Mouse (Mus musculus) stomach, embryonic 15.5 days (tissue): ENCODE results near the gene Muc15. TPM values are rescaled to one million over a fixed set of nuclear protein-coding genes. Genes with fewer than 3 reads are reported as not detected.

ENCODE experiments used
- ATAC-seq: fragments of 200-750 bp; cut with Nextera tagmentation; 2 replicates; pipeline ENCODE4 v1.8.0; 2017; ENCODE audit warnings: low read depth, moderate number of reproducible peaks, moderate TSS enrichment; ENCODE audit not compliant: insufficient read depth, low FRiP score
- H3K27ac ChIP-seq: fragments of 300-500 bp; sonication (generic); 2 replicates; pipeline ENCODE4 v1.5.1; 2015; ENCODE audit warnings: mild to moderate bottlenecking, inconsistent platforms
- H3K27me3 ChIP-seq: fragments of 300-500 bp; sonication (generic); replicated peaks from 2 replicates; pipeline ENCODE4 v1.6.1; 2015; ENCODE audit warnings: inconsistent platforms
- H3K36me3 ChIP-seq: fragments of 300-500 bp; sonication (generic); 2 replicates; pipeline ENCODE4 v1.6.1; 2015; ENCODE audit warnings: inconsistent platforms
- H3K4me1 ChIP-seq: fragments of 300-500 bp; sonication (generic); 2 replicates; pipeline ENCODE4 v1.6.1; 2015; ENCODE audit warnings: inconsistent platforms
- H3K4me2 ChIP-seq: fragments of 300-500 bp; sonication (generic); 2 replicates; pipeline ENCODE4 v1.6.1; 2015; ENCODE audit warnings: mild to moderate bottlenecking, inconsistent platforms
- H3K4me3 ChIP-seq: fragments of 300-500 bp; sonication (generic); replicated peaks from 2 replicates; pipeline ENCODE4 v1.5.1; 2015; ENCODE audit warnings: inconsistent platforms
- H3K9ac ChIP-seq: fragments of 300-500 bp; sonication (generic); 2 replicates; pipeline ENCODE4 v1.6.1; 2015; ENCODE audit warnings: inconsistent platforms
- H3K9me3 ChIP-seq: fragments of 300-500 bp; sonication (generic); 2 replicates; pipeline ENCODE4 v1.6.1; 2016; ENCODE audit warnings: inconsistent platforms
- WGBS: fragments of 180-500 bp; shearing (Covaris S2); methylation state at CpG from one replicate; pipeline ENCODE4 v1.1.7; 2015; 5-methylcytosine and 5-hydroxymethylcytosine counted together
- polyA plus RNA-seq: library from polyadenylated mRNA; unstranded; fragments of >200 nt; fragmentation: Nextera tagmentation; extraction: Ambion mirVana; gene quantifications from 2 replicates; pipeline ENCODE4 v1.2.1, GENCODE M21; 2015

Gene Muc15
- polyA plus RNA-seq, result 0.34 and 1.1 TPM in 2 replicates

DNA sequence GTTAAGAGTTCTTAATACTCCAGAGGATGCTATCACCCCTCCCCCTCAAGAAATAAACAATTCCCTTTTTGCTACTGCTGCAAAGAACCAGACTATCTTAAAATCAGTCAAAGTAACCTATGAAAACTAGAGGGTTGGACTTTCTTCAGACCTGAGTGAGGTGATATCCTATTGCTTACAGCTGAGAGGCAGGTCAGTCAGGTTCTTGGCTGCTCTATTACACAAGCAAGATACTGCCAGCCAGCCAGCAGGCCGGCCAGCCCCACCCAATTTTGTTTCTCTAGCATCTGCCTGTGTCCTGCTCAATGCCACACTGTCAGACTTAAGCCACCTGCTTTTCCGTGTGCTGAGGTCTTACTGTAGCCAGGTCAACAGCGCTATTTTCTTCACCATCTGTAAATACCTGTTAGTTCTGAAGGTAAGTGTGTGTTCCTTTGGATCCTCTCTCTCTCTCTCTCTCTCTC is at the start of gene Muc15:
Muc15 (plus strand) TSS at position 51 of the 464 bp plus-strand sequence.
- no peak within 1 kb of the TSS for H3K4me3 ChIP-seq
- no peak for ATAC-seq
- 34% methylated on average over 3 of the region's 3 CpGs for WGBS
- no peaks in the 10 kb centered on the region for H3K4me1 ChIP-seq
- no peak within 1 kb of the TSS for H3K9ac ChIP-seq
- H3K27me3 ChIP-seq, result no peaks in the 10 kb centered on the region
- H3K4me2 ChIP-seq, result no peak within 1 kb of the TSS
- H3K9me3 ChIP-seq, result no peaks in the 10 kb centered on the region
- H3K36me3 ChIP-seq, result no peaks in the 10 kb centered on the region
- H3K27ac ChIP-seq, result no peak within 1 kb of the TSS

GRCm38 (mm10) chr2:110709436-110709835 is 11.7 kb upstream of the Muc15 start:
- H3K9ac ChIP-seq, result no peak overlapping the region
- H3K4me3 ChIP-seq, result no peak overlapping the region
- H3K4me1 ChIP-seq, result no peaks in the 10 kb centered on the region
- H3K4me2 ChIP-seq, result no peak overlapping the region
- ATAC-seq, result no peak
- H3K9me3 ChIP-seq, result no peaks in the 10 kb centered on the region
- 88% methylated on average over 3 of the region's 3 CpGs for whole genome bisulfite sequencing
- H3K36me3 ChIP-seq, result no peaks in the 10 kb centered on the region
- H3K27ac ChIP-seq, result no peak overlapping the region
- H3K27me3 ChIP-seq, result no peaks in the 10 kb centered on the region

- no peak for ATAC-seq
- 53% methylated on average over 10 of the region's 10 CpGs for WGBS
- Histone ChIP-seq H3K27me3 (no peaks in the 10 kb centered on the region), H3K27ac (peak overlapping the region; percentile 31; the same call in 1 of the 2 replicates), H3K4me1 (no peaks in the 10 kb centered on the region), H3K4me3 (no peak overlapping the region), H3K4me2 (no peak overlapping the region), H3K36me3 (no peaks in the 10 kb centered on the region), H3K9ac (no peak overlapping the region), H3K9me3 (no peaks in the 10 kb centered on the region)
Measured at GRCm38 (mm10) chr2:110710055-110710720, 11.0 kb upstream of the Muc15 start.

DNA sequence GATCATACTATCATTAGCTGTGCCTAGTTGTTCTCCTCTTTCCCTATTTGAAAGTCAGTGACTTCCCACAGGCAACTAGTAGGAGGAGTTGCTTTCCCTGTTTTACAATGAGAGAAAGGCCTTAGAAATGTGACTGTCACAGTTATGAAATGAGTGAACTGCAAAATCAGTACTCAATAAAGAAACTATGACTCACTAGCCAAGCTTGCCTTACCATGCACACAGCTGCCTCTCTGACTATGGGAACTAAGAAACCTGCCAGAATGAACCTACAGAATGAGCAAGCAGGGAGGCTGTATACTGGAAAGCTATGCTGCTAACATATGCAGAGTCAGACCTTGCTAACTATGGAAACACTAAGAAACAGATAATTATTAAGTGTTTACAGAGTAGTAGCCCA is 2.1 kb upstream of the Muc15 start:
- no peaks in the 10 kb centered on the region for H3K36me3 ChIP-seq
- no peaks in the 10 kb centered on the region for H3K9me3 ChIP-seq
- no peak for ATAC-seq
- no peaks in the 10 kb centered on the region for H3K27me3 ChIP-seq
- H3K9ac ChIP-seq, result no peak overlapping the region
- no peak overlapping the region for H3K4me3 ChIP-seq
- no peak overlapping the region for H3K27ac ChIP-seq
- no peak overlapping the region for H3K4me2 ChIP-seq
- no peaks in the 10 kb centered on the region for H3K4me1 ChIP-seq

GRCm38 (mm10) chr2:110722208-110722607 is 1.1 kb downstream of the Muc15 start:
- no peak for ATAC-seq
- H3K4me3 ChIP-seq, result no peak overlapping the region
- H3K9ac ChIP-seq, result no peak overlapping the region
- H3K4me2 ChIP-seq, result no peak overlapping the region
- 89% methylated on average over 1 of the region's 1 CpGs for WGBS
- no peak overlapping the region for H3K27ac ChIP-seq
- no peaks in the 10 kb centered on the region for H3K36me3 ChIP-seq
- no peaks in the 10 kb centered on the region for H3K27me3 ChIP-seq
- H3K4me1 ChIP-seq, result no peaks in the 10 kb centered on the region
- H3K9me3 ChIP-seq, result no peaks in the 10 kb centered on the region

DNA sequence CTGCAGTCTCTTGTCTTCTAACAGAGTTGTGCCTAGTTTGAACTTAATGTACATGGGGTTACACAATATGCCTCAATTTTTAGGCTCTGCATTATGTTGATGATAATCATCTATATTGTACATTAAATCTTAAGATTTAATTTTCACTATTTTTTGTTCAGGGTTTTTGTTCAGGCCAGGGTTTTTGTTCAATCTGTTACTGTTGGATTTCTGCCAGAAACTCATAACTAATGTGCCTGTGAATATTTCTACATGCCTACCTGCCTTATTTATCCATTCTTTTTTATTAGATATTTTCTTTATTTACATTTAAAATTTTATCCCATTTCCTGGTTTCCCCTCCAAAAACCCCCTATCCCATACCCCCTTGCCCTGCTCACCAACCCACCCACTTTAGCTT is 5.0 kb downstream of the Muc15 start:
- ATAC-seq, result no peak
- Histone ChIP-seq H3K27ac (no peak overlapping the region), H3K4me2 (no peak overlapping the region), H3K27me3 (no peaks in the 10 kb centered on the region), H3K9me3 (no peaks in the 10 kb centered on the region), H3K4me1 (no peaks in the 10 kb centered on the region), H3K9ac (no peak overlapping the region), H3K4me3 (no peak overlapping the region), H3K36me3 (no peaks in the 10 kb centered on the region)

GRCm38 (mm10) chr2:110737236-110737635 is 16.1 kb downstream of the Muc15 start:
- 64% methylated on average over 4 of the region's 4 CpGs for WGBS
- no peak for ATAC-seq
- no peak overlapping the region for H3K9ac ChIP-seq
- no peaks in the 10 kb centered on the region for H3K36me3 ChIP-seq
- H3K4me3 ChIP-seq, result no peak overlapping the region
- no peak overlapping the region for H3K4me2 ChIP-seq
- no peak overlapping the region for H3K27ac ChIP-seq
- no peaks in the 10 kb centered on the region for H3K4me1 ChIP-seq
- no peaks in the 10 kb centered on the region for H3K9me3 ChIP-seq
- H3K27me3 ChIP-seq, result no peaks in the 10 kb centered on the region

DNA sequence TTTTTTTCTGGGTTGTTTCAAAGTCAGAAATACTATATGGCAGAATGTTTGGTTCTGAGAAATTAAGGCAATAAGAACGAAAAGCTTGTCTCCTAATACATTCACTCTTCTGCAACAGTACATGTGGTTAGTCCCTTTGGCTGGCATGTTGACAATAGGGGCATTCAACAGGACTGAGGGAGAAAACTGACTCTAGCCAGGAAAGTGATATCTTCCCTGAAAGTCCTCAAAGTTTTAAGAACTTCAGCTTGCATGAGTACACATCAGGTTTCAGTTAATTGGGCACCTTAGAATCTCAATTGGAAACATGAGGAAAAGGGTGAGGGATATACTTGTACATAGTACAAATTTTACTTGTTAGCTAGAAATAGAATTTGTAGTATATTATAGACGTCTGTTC is 16.8 kb downstream of the Muc15 start:
- Histone ChIP-seq H3K4me1 (no peaks in the 10 kb centered on the region), H3K4me2 (no peak overlapping the region), H3K9ac (no peak overlapping the region), H3K36me3 (no peaks in the 10 kb centered on the region), H3K27ac (no peak overlapping the region), H3K4me3 (no peak overlapping the region), H3K27me3 (no peaks in the 10 kb centered on the region), H3K9me3 (no peaks in the 10 kb centered on the region)
- WGBS, result 61% methylated on average over 2 of the region's 2 CpGs
- ATAC-seq, result no peak

DNA sequence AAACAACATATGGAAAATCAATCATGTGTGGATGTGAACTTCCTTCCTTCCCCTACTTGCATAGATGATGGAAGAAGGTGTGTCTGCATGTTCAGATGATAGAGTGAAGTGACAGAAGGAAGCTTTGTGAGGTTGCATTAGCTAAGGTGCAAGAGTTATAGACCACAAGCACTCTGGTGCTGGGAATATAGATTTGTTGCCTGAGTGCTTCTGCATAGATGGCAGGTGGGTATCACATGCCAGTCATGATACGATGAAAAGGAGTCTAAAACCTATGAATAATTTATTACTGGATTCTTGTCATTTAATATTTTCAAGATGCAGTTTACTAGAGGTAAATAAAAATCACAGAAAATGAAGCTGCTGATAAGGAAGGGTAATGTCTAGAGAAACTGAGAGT is 18.6 kb downstream of the Muc15 start:
- 82% methylated on average over 1 of the region's 1 CpGs for WGBS
- H3K4me1 ChIP-seq, result no peaks in the 10 kb centered on the region
- H3K4me3 ChIP-seq, result no peak overlapping the region
- no peak overlapping the region for H3K27ac ChIP-seq
- H3K36me3 ChIP-seq, result no peaks in the 10 kb centered on the region
- ATAC-seq, result no peak
- no peak overlapping the region for H3K9ac ChIP-seq
- H3K4me2 ChIP-seq, result no peak overlapping the region
- no peaks in the 10 kb centered on the region for H3K27me3 ChIP-seq
- no peaks in the 10 kb centered on the region for H3K9me3 ChIP-seq

- H3K9ac ChIP-seq, result no peak overlapping the region
- no peak overlapping the region for H3K4me3 ChIP-seq
- H3K4me1 ChIP-seq, result no peaks in the 10 kb centered on the region
- no peaks in the 10 kb centered on the region for H3K36me3 ChIP-seq
- H3K27me3 ChIP-seq, result no peaks in the 10 kb centered on the region
- 56% methylated on average over 1 of the region's 1 CpGs for WGBS
- H3K4me2 ChIP-seq, result no peak overlapping the region
- H3K27ac ChIP-seq, result no peak overlapping the region
- ATAC-seq, result no peak
- H3K9me3 ChIP-seq, result no peaks in the 10 kb centered on the region
Measured at GRCm38 (mm10) chr2:110740493-110740892, 19.4 kb downstream of the Muc15 start.

- H3K27ac ChIP-seq, result no peak overlapping the region
- H3K36me3 ChIP-seq, result no peaks in the 10 kb centered on the region
- H3K4me2 ChIP-seq, result no peak overlapping the region
- no peak overlapping the region for H3K4me3 ChIP-seq
- no peaks in the 10 kb centered on the region for H3K9me3 ChIP-seq
- H3K4me1 ChIP-seq, result no peaks in the 10 kb centered on the region
- WGBS, result 66% methylated on average over 2 of the region's 2 CpGs
- no peak overlapping the region for H3K9ac ChIP-seq
- ATAC-seq, result no peak
- no peaks in the 10 kb centered on the region for H3K27me3 ChIP-seq
Measured at GRCm38 (mm10) chr2:110757556-110757955, 36.4 kb downstream of the Muc15 start.

DNA sequence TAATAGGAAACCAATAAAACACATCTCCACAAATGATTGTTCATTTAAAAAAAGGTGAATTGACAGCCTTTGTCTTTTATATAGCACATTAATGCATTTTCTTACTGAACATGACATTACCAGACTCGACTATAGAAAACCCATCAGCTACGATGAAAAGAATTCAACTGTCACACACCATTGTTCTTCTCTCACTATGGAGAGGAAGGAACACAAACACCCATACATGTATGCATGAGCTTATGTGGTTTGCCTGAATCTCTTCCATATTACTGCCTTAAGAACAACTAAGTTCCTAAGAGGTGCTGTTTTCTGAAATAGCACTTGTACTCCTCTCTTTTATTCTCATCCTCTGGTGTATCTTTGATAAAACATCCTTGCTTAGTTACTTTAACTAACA is 38.3 kb downstream of the Muc15 start:
- H3K27ac ChIP-seq, result no peak overlapping the region
- H3K9ac ChIP-seq, result no peak overlapping the region
- no peaks in the 10 kb centered on the region for H3K4me1 ChIP-seq
- no peaks in the 10 kb centered on the region for H3K36me3 ChIP-seq
- H3K9me3 ChIP-seq, result no peaks in the 10 kb centered on the region
- no peak overlapping the region for H3K4me2 ChIP-seq
- no peak for ATAC-seq
- H3K27me3 ChIP-seq, result no peaks in the 10 kb centered on the region
- H3K4me3 ChIP-seq, result no peak overlapping the region
- WGBS, result 85% methylated on average over 2 of the region's 2 CpGs

- Histone ChIP-seq H3K4me2 (no peak overlapping the region), H3K9ac (no peak overlapping the region), H3K36me3 (no peaks in the 10 kb centered on the region), H3K4me1 (no peaks in the 10 kb centered on the region), H3K4me3 (no peak overlapping the region), H3K27ac (no peak overlapping the region), H3K27me3 (no peaks in the 10 kb centered on the region), H3K9me3 (no peaks in the 10 kb centered on the region)
- 80% methylated on average over 3 of the region's 3 CpGs for WGBS
- ATAC-seq, result no peak
Measured at GRCm38 (mm10) chr2:110787396-110787795, 66.3 kb downstream of the Muc15 start.
